Mouse (Mus musculus) MEL (cell line): Measurements from ENCODE around the gene Cyp4f13.
A peak's percentile ranks its signal among the peaks of the same experiment; 100 is the strongest.

ENCODE experiments used
- CTCF ChIP-seq, 3 experiments: IDR thresholded peaks in 2 of 3; conservative IDR thresholded peaks in 1 of 3; 2 replicates each; pipeline ENCODE4 v1.5.1; 2011 to 2012; ENCODE audit warnings: low read length in 3 of 3, low read depth in 2 of 3, mild to moderate bottlenecking in 2 of 3, improper control_type of control experiment in 1 of 3, inconsistent platforms in 1 of 3, mixed read lengths in 1 of 3, moderate library complexity in 1 of 3; ENCODE audit not compliant: control insufficient read depth in 1 of 3, insufficient read depth in 1 of 3, poor library complexity in 1 of 3, severe bottlenecking in 1 of 3
- ETS1 ChIP-seq: IDR thresholded peaks from 2 replicates; pipeline ENCODE4 v1.6.1; 2012; ENCODE audit warnings: low read depth, mild to moderate bottlenecking, inconsistent platforms, low read length, improper control_type of control experiment, moderate library complexity
- POLR2A ChIP-seq, 2 experiments: IDR thresholded peaks; 2 replicates each; pipeline ENCODE4 v1.6.1; 2011 to 2012; ENCODE audit warnings: low read length in 2 of 2, mild to moderate bottlenecking in 2 of 2, control low read depth in 1 of 2, improper control_type of control experiment in 1 of 2, low read depth in 1 of 2, moderate library complexity in 1 of 2; ENCODE audit not compliant: control insufficient read depth in 1 of 2, insufficient read depth in 1 of 2, poor library complexity in 1 of 2
- POLR2AphosphoS5 ChIP-seq: IDR thresholded peaks from 2 replicates; pipeline ENCODE4 v1.6.1; 2012; ENCODE audit warnings: low read depth, borderline replicate concordance, mild to moderate bottlenecking, inconsistent platforms, low read length, moderate library complexity, mixed read lengths
- ZNF384 ChIP-seq: IDR thresholded peaks from 2 replicates; pipeline ENCODE4 v1.6.1; 2012; ENCODE audit warnings: low read depth, mild to moderate bottlenecking, inconsistent platforms, low read length, improper control_type of control experiment

DNA sequence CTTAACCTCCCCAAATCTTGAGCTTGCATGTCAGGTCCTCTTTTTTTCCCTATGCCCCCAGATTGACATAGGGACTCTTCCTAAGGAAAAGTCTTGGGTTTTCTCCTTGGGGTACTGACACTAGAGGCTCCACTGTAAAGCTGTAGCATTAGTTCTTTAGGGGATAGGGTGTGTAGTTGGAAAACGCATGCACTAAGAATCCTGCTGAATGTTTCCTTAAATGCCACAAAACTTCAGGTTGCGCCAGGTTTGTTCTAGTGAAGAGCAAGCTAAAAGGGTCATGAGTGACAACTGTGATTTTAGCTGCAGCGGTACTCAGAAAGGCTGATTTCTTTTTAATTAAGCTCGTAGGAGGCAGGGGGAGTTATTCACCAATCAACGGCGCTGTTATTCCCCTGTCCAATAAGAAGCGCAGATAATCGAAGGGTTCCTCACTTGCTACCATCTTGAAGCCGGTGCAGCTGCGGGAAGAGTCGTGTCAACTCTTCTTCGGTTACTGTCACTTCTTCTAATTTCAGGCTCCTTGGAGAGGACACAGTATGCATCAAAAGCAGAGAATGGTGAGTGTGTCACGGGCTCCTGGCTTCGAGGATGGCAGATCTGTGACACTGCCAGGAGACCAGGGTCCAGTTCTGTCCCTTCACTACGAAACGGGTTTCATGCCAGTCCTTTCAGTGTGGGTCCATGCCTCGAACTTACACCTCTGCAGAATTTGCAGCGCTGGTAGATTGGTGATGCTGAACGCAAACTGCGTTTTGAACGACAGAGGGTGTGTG lies 45.7 kb upstream of the Cyp4f13 start, which contains the start of gene Zfp952:
- no peak for TF ChIP-seq CTCF (IDR thresholded peaks at IDR 0.05 in 2 of 3, conservative IDR thresholded peaks at IDR 0.05 in 1 of 3; ENCODE audit: control insufficient read depth in 1 of 3, insufficient read depth in 1 of 3, low read depth in 2 of 3, low read length in 3 of 3, poor library complexity in 1 of 3, severe bottlenecking in 1 of 3)
- TF ChIP-seq POLR2AphosphoS5: no peak
- no peak for TF ChIP-seq ETS1
- peak in 1 of 2 experiments; percentile 76; a peak in 2 of 4 replicates for TF ChIP-seq POLR2A (IDR thresholded peaks at IDR 0.05; ENCODE audit: control insufficient read depth in 1 of 2, insufficient read depth in 1 of 2, low read depth in 1 of 2, low read length in 2 of 2, poor library complexity in 1 of 2)
- no peak for TF ChIP-seq ZNF384
